Mouse (Mus musculus) urinary bladder, postnatal 36 days (tissue): ENCODE measurements around the gene Bub1b.
"Not testable (repeated sequence)": the region's sequence is repeated elsewhere in the genome, so short reads cannot be mapped to it uniquely, and the experiment has no call there.

Experiments
- DNase-seq, 2 experiments: peaks; one replicate each; pipeline ENCODE4 v3.0.0; 2022; ENCODE audit warnings: low spot score in 2 of 2, mixed read lengths in 1 of 2

The Bub1b gene

GRCm38 (mm10) chr2:118597673-118598568 is at the start of gene Bub1b:
Bub1b (plus strand) TSS chr2:118598211.
- DNase-seq = peak; percentile 83 to 90

- no peak for DNase-seq
These were observed 49.4 kb upstream of the Bub1b start for GRCm38 (mm10) chr2:118548421-118549221.

GRCm38 (mm10) chr2:118549507-118550473 is 48.2 kb upstream of the Bub1b start, which contains the start of gene Bmf:
Bmf (minus strand) TSS chr2:118549687.
- peak; percentile 99 to 100 for DNase-seq

- no peak for DNase-seq
These were observed 46.4 kb upstream of the Bub1b start for GRCm38 (mm10) chr2:118551606-118552005.

- not testable (repeated sequence) for DNase-seq
These were observed 43.5 kb upstream of the Bub1b start for GRCm38 (mm10) chr2:118554356-118554990.

- DNase-seq = no peak
These were observed 39.6 kb upstream of the Bub1b start for GRCm38 (mm10) chr2:118558426-118558825.

- DNase-seq = no peak
These were observed 36.0 kb upstream of the Bub1b start for GRCm38 (mm10) chr2:118562015-118562414.

- no peak for DNase-seq
These were observed 35.6 kb upstream of the Bub1b start for GRCm38 (mm10) chr2:118562431-118562830.

- no peak for DNase-seq
These were observed 30.8 kb upstream of the Bub1b start for GRCm38 (mm10) chr2:118567179-118567578.

- no peak for DNase-seq
These were observed 27.1 kb upstream of the Bub1b start for GRCm38 (mm10) chr2:118570939-118571338.

GRCm38 (mm10) chr2:118572183-118572836 is 25.7 kb upstream of the Bub1b start:
- no peak for DNase-seq

- DNase-seq = no peak
These were observed 24.9 kb upstream of the Bub1b start for GRCm38 (mm10) chr2:118573135-118573534.

- DNase-seq = peak; percentile 63 to 77
These were observed 12.0 kb upstream of the Bub1b start for GRCm38 (mm10) chr2:118586013-118586412.

- no peak for DNase-seq
These were observed 10.3 kb upstream of the Bub1b start for GRCm38 (mm10) chr2:118587686-118588085.

GRCm38 (mm10) chr2:118591083-118591482 is 6.9 kb upstream of the Bub1b start:
- no peak for DNase-seq

- DNase-seq = no peak
These were observed 1.1 kb downstream of the Bub1b start for GRCm38 (mm10) chr2:118599087-118599486.

- DNase-seq = no peak
These were observed 3.7 kb downstream of the Bub1b start for GRCm38 (mm10) chr2:118601599-118602263.

GRCm38 (mm10) chr2:118604091-118604490 is 6.1 kb downstream of the Bub1b start:
- DNase-seq = no peak

- peak; percentile 8 to 16 for DNase-seq
These were observed 8.0 kb downstream of the Bub1b start for GRCm38 (mm10) chr2:118606032-118606431.

GRCm38 (mm10) chr2:118606976-118607375 is 9.0 kb downstream of the Bub1b start:
- DNase-seq = no peak
